Mouse (Mus musculus): ENCODE results near the gene Tmem102.

Gene Tmem102

DNA sequence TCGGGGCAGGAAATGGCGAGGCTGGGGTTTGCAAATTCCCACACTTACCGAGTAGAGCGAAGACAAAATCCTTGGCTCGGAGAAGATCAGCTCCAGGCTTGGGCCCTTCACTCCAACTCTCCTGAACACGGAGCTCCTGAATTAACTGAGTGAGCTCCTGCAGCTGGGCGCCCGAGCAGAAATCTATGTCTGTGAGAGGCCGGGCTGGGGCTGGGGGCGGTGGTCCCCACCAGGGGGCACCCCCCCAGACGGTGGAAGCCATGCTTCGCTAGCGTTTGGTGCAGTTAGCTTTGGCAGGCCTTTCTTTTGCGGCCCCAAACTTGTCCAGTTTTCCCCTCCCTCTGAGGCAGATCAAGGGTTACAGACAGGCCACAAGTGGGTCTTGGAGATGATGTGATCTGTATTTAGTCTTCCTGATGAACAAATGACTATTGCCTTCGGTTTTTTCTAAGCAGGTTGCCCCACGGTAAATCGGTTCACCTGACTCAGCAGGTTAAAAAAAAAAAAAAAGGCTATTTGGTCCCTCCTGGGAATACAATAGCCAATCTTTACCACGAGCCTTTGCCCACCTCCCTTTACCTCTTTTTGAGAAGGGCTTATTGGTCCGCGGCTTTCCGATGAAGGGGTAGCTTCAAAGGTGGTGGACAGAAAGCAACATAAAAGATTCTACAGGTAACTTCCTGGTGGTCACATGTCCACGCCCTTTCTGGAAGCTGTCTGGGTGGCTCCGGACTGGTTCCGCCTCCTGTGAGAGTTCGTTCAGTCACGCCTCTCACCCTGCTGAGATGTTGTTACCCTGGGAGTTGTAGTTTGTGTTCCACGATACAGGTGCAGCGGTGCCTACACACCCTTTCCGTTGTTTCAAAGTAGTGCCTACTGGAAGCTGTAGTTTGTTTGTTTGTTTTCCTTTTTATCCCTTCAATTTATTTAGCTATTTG is at the start of gene Tmem102:
Gene Tmem102 (minus strand): TSS at position 653 of the 938 bp plus-strand sequence.
- DNase-seq, result peak; percentile 86

DNA sequence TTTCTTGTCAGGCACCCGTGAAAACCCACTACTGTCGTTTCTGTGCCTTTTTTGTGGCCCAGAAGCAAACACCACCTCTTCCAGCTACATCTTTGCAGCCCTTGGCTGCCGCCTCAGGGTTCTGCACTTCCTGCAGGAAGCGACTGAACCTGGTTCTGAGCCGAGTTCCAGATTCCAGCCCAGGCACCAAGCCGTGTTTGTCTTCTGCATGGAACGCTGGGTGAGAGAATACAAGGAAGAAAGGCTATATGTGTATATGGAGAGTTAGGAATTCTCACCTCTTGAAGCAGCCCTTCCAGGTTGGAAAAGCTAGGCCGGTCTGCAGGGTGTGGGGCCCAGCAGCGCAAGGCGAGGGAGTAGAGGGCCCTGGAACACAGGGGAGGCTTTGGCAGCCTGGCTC is 49.3 kb upstream of the Tmem102 start:
- DNase-seq, result no peak

DNA sequence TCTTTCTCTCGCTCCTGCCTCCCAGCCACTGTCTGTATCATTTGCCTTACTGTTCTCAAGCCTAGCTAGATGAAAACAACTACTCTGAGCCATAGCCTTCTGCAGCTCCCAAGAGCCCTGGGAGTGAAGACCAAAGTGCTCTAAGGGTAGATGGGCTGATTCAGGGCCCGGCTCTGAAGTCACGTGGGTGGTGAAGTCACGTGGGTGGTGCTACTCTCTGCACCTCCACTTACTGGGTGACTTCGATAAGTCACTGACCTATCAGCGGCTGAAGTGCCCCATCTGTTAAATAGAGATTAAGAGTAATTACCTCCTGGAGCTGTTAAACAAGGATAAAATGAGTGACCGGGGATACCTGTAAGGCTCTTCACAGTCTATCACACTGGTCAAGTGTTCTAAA is 48.6 kb upstream of the Tmem102 start:
- DNase-seq, result no peak

DNA sequence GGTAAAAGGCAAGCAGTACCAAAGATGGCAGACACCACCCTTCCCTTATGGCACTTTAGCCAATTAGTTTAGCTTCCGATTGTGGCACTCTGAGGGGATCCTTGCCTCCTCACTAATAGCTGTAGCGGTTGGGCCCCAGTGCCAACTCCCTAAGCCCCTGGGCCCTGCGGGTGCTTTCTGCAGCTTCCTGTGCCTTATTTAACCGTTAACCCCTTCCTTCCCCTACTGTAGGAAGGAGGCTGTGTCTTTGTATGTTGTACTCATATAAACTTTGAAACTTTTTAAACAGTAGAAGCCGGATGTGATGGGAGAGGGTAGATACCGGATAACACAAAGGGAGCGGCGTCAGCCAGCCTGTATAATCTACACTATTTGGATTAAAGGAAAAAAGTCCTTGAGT is 45.3 kb upstream of the Tmem102 start:
- no peak for DNase-seq

DNA sequence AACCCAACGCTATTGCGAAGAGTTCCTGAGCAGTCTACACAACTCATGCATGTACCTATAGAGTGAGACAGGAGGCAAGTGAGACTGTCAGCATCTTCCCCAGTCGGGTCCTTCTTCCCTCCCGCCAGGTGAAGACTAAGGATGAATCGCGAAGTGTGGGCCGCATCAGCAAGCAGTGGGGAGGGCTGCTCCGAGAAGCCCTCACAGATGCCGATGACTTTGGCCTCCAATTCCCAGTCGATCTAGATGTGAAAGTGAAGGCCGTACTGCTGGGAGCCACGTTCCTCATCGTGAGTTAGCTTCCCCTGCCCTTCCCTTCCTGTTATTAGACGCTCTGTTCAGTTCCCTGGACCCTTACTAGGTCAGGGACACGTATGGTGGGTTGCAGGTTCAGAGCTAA is 44.5 kb upstream of the Tmem102 start:
- no peak for DNase-seq

DNA sequence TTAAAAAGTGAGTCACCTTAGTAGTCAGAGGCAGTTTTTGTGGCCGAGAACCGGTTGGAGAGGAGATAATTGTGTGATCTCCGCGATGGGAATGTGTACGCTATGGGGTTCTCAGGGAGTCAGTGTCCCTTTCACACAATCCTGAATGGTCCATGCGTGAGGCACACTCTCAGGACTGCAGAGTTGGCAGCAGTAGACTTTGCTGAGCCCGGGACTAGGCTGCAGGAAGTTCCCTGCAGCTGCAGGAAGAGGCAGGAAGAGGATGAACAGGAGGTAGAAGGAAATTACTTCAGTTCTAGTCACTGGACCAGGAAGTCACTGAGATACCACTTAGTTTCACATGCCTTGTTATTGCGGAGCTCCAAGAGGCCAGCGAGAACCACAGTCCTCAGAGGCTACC is 43.7 kb upstream of the Tmem102 start:
- DNase-seq, result no peak

DNA sequence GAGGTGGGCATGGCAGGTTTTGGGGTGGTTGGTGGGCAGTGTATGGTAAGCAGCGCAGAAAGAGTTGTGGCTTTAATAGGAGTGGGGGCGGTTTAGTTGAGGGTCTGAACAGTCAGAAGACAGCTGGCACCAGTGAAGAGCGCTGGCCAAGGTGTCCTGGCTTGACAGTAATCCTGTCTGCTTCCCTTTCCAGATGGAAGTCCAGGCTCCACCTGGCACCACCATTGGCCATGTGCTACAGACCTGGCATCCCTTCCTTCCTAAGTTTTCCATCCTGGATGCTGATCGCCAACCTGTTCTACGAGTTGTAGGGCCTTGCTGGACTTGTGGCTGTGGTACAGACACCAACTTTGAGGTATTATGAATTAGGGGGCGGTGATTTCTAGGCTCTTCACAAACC is 42.6 kb upstream of the Tmem102 start:
- DNase-seq, result no peak

DNA sequence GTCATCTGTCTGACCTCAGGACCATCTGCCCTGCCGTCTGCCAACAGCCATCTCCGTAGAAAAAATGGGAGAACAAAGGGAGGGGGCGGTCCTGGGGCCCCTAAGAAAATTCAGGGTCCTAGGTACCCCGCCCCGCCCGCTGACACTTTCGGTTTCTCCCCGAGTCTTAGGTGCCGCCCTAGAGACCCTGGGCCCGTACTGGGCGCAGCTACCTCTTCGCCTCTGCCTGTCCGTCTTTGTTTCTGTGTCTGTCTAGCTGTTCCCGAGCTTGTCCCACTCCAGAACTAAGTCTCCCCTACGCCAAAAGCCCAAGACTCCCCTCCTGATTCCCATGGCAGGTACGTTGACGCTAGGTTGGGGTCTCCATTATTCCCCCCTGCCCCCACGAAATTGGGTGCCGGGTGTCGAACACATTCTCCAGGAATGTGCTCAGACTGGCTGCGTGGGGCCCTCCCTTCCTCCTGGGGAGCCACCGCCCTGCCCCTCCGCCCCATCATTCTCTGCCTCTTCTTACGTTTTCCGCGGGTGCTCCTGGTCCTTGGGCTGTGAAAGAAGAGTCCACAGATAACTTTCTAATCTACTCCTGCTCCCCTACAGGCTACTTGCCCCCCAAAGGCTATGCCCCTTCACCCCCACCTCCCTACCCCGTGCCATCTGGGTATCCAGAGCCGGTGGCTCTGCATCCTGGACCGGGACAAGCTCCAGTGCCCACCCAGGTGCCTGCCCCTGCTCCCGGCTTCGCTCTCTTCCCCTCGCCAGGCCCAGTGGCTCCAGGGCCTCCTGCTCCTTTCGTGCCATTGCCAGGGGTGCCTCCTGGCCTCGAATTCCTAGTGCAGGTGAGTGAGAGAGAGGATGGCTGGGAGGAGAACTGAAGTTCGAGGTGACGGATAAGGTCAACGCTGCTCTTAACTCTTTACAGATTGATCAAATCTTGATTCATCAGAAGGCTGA is 41.6 kb upstream of the Tmem102 start:
- DNase-seq, result peak; percentile 36

DNA sequence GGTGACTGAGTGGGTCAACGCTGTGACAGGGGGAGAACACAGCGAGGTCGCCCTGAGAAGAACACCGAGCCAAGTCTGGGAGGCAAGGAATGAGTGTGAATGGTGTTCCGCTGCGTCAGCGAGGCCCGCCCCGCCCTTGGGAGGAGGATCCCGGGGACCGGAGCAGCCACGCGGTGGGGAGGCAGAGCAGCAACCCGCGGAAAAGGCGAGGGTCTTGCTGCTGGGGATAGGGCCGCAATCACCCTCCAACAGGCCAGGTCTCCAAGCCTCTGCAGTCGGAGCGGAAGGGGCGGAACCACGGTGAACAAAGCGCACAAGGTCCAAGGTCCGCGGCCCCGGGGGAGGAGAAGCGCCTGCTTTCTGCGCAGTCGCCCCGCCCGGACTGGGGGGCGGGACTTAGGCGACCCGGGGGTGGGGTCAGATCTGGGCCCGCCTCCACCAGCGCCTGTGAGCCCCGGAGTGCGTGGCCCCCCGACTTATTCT is 40.8 kb upstream of the Tmem102 start, which contains the start of gene Plscr3:
Gene Plscr3 (plus strand): TSS at position 179 of the 483 bp plus-strand sequence.
- DNase-seq, result peak; percentile 96

DNA sequence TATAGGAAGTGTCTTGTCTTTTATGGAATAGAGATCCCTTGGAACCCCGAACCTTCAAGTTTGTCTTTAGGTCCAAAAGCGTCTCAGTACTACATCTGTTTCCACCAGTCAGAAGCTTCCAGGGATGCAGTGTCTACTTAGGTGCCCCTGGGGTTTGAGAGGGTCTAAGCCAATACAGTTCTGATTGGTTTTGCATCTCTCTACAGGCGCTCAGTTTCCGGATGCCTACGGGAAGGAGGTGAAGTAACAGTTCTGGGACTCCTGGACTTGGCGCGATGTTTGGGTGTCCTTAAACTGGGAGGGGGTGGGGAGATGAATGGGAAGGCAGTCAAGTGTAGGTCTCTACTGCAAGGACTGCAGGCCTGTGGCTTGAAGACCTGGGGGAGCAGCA is 33.3 kb upstream of the Tmem102 start:
- DNase-seq, result no peak

DNA sequence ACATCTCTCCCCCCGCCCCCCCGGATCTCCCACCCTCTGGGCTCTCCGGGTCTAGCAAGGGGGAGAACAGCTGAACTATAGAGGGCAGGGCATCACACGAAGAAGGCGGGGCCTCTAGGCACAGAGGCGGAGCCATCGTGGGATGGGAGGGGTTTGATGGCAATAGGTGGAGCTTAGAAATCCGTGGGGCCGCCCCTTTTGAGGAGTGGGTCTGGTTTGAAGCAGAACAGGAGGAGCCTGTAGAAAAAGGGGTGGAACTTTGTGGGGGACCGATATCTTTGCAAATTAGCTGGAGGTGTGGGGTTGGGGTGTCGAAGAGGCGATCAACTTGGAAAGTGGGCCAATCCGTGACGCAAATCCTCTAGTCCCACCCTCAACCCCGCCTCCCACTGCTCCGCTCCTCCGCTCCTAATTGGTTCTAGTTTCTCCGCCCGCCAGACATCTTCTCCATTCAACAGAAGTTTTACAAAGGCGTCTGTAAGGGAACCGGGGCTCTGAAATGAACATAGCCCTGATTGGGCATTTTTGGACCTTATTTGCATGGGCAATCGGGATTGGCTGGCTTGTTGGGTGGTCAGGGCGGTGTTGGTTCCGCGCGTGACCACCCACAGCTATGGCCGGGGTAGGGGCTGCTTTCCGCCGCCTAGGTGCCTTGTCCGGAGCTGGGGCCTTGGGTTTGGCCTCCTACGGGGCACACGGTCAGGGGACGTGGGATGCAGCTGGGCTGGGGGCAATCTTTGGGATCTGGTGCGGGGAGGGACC is 32.7 kb upstream of the Tmem102 start, which contains the start of gene Tmem256:
Gene Tmem256 (plus strand): TSS at position 563 of the 762 bp plus-strand sequence.
- peak; percentile 98 for DNase-seq

DNA sequence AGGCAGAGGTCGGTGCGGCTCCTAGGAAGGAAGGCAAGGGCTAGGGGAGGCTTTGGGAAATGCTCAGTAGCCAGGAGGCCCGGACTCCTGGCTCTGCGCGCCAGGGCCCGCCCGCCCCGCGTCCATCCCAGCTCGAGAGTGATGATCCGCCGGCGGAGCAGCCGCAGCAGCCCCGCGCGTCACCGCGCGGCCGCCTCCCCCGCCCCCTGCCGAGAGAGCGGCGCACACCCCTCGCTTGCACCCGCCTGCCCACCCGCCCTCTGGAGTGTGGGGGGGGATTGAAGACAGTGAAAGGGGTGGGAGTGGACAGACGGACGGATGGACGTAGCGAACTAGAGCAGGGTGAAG is 32.2 kb upstream of the Tmem102 start, which contains the start of gene Nlgn2:
Gene Nlgn2 (minus strand): TSS at position 181 of the 348 bp plus-strand sequence.
- no peak for DNase-seq

DNA sequence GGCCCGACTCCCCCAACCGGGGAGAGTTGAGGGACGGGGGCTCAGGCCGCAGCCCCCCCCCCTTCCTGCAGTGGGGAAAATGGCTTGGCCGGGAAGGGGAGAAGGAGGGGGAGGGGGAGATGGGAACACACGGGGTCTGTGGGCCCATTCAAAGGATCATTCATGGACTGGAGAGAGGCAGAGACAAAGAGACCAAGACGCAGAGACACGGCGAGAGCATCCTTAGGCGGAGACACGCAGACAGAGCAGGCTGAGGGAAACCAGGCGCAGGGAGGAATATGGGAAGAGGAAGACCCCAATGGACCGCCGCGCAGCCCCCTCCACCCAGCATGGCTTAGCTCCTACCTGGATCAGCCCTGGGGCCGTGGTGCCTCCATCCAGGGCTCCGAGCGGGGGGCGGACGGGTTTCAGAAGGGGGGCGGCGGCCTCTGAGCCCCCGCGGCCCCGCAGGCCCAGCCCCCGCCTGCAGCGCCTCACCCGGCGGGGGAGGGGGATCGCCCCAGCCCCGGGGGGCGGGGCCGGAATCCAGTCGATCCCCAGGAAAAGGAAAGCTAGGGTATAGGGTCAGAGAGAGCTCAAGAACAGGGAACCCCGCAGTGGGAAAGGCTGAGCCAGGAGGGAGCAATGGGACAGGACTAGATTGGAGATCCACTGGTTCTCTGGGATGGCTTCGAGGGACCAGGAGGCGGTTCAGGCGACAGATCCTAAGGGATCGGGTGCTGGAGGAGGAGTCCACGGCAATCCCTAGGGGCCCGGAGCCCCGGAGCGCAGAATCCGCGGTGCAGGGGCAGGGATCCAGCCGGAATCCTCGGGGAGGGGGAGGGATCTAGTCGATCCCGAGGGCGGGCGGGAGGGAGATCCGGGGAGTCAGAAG is 31.5 kb upstream of the Tmem102 start:
- peak; percentile 55 for DNase-seq

DNA sequence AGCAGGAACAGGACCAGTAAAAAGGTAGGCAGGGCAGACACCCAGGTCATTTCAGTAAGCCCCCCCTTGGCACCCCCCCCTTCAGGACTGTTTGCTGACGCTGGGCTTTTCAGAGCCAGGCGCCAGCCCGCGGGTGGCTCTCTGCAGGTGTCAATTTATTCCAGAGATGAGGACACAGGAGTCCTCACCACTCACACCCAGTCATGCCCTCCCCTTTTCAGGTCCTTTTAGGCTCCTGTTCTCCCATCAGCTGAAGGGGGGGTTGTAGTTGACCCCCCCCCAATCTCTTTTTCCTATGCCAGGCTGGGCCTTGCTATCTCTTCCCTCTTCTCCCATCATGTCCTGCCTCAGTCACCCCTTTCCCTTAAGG is 30.5 kb upstream of the Tmem102 start:
- DNase-seq, result no peak

DNA sequence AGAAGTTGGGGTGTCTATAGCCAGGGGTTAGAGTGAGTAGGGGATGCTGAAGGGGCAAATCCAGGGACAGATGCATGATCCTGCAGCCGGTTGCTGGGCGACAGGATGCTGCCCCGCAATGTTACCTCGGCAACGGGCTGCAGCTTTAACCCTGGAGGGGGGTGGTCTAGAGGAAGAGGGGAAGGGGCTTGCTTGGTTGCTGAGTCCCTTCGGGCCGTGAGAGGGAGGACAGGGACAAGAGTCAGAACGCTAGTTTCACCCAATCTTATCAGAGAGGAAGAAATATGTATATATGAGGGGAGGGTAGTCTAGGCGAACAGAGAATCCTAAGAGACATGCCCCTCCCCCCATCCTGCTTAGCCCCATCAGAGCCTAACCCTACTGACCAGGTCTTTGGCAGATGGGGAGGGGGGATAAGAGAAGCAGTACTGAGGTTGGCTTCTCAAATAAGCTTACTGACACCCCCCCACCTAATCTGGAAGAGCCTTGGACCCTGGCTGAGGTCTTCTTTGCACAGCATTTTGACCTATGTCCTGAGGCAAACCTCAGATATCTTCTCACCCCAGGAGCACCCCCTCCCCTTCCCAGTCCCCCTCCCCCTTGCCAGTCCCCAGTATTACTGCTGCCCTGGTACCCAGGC is 30.0 kb upstream of the Tmem102 start:
- no peak for DNase-seq

DNA sequence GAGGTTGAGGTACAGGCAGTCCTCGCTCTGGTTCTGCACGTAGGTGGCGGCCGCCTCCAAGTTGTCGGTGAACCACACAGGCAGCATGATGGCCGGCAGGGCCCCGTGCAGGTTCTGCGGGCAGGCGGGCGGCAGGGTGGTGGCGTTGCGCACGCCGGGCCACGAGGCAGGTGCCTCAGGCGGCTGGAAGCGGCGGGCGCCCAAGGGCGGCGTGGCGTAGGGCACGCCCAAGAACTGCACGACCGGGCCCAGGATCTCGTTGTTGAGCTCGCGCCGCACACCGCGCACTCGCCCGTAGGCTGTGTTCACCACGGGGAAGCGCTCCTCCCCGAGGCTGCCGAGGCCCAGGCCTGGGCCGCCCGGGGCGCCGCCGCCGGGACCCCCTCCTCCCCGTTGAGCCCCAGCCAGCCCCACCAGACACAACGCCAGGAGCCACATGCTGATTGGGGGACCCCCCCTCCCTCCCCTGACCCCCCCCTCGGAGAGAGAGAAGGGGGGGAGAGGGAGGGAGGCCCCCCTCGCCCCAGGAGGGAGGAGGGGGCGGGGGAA is 28.7 kb upstream of the Tmem102 start:
- peak; percentile 54 for DNase-seq

DNA sequence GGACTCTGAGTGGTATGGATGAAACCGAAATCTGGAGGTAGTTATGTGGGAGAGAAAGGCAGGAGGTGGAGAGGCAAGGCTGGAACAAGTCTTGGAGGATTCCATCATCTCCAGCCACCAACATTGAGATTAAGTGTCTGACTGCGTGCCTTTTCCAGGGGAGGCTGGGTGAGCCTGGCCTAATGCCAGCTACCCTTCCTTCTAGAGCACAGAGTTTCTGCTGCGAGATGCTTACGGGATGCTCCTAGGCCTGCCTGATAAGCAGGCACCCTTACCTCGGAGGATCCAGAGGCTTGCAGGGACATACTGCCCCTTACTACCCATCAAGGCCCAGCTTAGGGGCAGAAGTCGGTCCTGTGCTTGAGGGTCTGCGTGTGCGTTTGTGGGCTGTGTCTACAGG is 28.1 kb upstream of the Tmem102 start:
- DNase-seq, result no peak

DNA sequence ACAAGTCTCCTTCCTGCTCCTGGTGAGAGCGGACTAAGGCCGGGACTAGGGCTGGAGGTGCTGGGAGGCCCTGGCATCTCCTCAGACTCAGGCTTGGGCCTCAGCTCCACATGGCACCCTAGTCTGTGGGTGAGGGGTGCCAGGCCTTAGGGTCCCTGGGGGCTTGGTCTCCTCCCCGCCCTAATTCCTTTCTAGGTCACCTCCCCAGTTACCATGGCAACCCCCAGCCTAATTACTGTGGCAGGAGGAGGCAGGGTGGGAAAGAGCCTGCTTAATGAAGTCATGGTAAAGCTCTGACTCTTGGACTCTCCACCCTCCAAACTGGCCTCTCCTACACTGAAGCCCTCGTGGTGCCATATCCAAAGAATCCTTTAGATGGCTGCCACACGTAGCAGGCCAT is 23.4 kb upstream of the Tmem102 start:
- DNase-seq, result no peak

DNA sequence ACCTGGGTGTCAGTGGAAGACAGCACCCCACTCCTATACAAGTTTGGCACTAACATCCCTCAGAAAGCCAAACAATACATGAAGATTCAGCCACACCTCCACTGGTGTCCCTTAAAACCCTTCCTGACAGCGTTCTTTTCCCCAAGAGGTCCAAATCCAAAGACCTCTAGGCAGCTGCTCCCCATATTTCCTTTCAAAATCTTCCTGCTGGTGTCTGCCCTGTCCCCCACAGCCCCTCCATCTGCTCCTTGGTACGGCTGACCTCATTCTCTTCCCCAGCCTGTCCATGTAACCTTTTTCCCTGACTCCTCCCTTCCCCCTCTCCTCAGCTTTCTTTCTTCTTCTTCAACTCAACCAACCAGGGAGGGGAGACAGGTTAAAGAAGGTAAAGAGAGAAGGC is 18.0 kb upstream of the Tmem102 start:
- DNase-seq, result no peak

DNA sequence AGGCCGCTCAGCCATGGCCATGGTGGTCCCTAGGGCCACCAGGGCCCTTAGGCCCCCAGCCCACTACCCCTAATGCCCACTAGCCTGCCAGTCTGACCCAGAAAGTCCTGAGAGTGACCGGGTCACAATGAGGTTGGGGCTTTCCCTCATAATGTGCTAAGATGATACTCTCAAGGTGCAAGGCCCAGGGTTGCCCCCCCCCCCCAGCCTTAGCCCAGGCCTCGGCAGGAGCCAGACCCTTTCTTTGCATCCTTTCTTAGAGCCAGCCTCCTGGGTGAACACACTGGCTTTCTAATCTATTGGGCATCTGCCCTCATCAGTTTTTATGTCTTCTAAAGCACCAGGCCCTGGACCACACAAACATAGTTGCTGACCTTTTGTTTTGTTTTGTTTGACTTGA is 16.7 kb upstream of the Tmem102 start, which contains the start of gene Spem1:
Gene Spem1 (minus strand): TSS at position 101 of the 400 bp plus-strand sequence.
- no peak for DNase-seq

DNA sequence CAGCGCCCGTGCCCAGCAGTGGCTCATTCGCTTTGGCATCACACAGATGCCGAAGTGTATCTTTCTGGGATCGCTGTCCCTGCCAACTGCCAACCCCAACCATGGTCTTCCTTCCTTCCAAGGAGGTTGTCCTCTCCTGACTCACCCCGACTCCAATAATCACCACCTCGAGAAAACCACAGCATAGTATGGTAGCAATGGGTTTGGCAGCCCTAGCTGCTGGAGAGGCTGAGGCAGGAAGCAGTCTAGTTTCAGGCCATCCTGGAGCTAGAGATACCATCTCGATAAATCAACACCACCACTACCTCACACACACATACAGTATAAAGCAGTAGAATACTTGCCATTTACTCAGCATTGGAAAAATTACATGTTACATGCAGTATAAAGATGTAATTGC is 13.4 kb upstream of the Tmem102 start:
- no peak for DNase-seq

All from kidney, postnatal 14 days (tissue).